Mouse (Mus musculus): ENCODE measurements around the gene Pak1.

The Pak1 gene

DNA sequence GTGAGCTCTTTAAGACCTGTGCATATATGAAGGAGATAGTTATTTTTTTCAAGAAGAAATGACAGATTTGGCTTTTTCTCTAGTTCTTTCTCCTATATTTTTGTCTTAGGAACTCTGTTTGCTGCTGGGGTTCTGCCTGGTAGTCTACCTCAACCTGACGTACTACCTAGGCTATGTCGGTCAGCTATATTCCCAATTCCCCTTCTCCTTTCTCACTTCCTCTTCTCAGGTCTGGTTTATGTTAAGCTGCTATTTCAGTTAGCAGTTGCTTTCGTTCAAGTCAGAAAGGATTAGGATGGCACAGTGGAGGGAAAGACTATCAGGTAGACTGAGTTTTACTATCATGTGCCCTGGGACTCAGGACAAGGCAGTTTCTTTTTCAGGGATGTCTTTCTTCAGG lies 75.2 kb downstream of the Pak1 start:
- no peak for DNase-seq

DNA sequence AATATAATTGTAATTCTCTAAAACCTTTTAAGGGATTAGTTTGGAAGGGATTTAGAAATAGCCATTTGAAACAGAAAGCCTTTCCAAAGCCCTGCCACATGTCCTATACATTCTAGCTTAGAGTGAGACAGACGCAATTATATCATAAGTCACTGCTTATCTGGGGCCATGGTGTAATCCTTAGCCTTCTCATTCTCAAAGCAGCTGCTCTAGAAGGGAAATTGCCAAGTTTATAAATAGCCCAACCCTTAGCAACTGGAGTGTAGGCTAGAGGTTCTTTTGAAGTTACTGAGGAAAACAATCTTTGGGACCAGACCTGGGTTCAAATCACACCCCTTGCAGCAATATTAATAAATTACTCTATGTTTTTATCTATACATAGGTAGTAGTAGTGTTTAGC lies 76.2 kb downstream of the Pak1 start:
- no peak for DNase-seq

- DNase-seq = no peak
Observed at GRCm38 (mm10) chr7:97867866-97868265, 79.5 kb downstream of the Pak1 start.

DNA sequence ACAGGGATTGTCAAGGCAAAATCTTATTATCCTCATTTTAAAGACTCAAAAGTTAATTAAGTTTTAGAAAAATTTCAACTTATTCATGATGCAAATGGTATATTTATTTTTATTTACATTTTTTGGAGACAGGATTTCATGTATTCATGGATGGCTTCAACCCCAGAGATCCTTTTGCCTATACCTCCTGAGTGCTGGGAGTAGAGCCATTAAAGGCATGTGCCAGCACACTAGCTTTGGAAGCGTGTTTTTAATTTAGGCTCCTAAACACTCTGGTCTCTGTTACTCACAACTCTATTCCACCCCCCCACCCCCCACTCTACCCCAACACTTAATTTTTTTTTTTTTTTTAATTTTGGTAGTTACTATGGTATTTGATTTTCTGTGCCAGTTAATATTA lies 80.4 kb downstream of the Pak1 start:
- DNase-seq = no peak

- no peak for DNase-seq
Observed at GRCm38 (mm10) chr7:97872396-97872795, 84.1 kb downstream of the Pak1 start.

DNA sequence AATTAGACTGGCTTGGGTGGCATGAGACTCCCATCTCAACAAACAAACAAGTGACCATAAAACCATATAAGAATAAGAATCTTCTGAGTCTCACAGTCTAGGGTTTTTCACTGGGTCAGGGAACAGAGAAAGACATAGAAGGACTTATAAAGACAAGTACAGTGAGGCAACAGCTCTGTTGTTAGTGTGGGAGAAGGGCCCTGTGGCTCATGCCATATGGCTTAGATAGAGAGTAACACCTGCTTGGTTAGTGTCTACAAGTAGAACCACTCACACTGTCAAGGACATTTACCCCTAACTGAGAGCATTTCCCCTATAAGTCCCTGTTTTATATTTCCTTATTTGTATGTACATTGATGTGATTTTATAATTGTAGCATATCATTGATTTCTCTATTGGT lies 85.0 kb downstream of the Pak1 start:
- DNase-seq = no peak

DNA sequence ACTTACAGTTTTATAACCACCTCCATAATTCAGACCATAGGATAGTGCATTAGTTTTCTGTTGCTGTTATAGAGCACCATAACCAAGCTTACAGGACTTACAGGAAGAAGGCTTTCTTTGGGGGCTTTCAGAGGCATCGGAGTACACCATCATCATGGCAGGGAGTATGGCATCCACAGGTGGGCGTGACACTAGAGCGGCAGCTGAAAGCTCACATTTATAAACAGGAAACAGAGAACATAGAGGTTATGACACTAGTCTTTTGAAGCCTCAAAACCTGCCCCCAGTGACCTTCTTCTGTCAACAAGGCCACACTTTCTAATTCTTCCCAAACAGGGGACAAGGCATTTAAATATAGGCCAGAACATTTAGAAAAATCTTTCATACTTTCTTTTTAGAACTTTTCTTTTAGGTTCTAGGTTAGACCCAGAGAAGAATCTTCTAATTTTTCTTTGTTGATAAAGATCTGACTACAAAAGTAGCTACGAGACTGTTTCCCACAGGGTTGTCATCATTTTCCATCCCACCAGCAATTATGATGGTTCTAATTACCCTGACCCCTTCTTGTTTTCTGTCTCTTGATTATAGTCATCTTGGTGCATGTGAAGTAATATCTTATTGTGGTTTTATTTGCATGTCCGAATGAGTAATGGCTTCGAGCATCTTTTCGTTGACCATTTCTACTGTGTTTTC lies 89.7 kb downstream of the Pak1 start:
- no peak for DNase-seq

DNA sequence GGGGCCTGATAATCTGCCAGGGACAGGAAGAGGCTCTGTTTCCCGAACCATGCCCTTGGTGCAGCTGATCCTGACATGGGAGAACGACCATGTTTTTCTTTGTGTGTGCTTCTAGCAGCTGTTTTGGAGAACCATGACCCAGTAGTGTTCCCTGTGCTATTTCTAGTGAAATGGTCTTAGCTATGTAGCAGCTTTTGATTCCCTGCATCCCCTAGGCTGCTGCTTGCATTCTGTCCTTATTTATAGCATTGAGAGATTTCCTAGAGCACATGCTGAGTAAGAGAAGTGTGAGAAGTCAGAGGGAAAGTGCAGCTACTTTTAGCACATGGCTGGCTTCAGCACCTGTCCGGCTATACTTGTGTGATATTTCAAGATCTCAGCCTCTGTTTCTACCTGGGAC lies 123.3 kb downstream of the Pak1 start:
- no peak for DNase-seq

DNA sequence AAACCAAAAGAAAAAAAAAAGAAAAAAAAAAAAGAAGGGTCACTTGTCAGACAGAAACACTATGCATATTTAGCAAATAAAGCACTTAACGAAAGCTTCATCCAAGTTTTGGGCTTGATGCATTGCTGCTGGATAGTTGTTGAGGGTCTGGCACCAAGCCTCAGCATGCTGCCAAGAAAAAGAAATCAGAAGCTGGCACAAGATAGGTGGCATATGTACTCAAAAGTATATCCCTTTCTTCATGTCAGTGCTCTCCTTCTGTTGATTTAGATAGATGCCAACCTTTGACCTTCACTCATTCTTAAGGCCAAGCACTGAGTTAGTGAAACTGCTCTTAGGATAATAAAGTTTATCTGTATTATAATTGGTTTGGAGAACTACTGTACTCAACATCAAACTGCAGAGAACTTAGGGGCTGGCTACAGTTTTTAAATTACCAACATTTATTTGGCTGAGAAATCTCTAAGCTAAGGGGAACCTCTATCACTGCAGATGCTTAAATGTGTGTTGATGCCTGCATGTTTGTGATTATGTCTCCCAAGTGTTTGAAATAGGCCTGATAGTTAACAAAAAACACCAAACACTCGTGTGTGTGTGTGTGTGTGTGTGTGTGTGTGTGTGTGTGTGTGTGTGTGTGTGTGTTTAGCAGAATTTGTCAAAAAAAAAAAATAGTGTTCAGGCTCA lies 126.6 kb downstream of the Pak1 start:
- peak; percentile 26 for DNase-seq

- no peak for DNase-seq
Observed at GRCm38 (mm10) chr7:97919742-97920141, 131.4 kb downstream of the Pak1 start, which contains the start of gene Gdpd4. Gene Gdpd4, plus strand, starts transcription at chr7:97919955.

DNA sequence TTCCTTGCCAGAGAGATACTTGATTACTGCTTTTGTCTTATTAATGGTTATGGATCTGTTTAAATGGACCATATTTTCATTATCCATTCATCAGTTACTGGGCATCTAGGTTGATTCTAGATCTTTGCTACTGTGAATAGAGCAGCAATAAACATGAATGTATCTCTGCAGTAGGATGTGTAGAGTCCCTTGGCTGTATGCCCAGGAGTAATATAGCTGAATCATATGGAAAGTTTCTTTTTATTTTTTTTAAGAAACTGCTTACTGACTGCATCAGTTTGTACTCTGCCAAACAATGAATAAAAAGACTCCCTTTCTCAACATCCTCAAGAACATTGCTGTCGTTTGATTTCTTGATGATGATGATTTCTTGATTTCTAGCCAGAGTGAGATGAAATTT lies 137.5 kb downstream of the Pak1 start:
- no peak for DNase-seq

- no peak for DNase-seq
Observed at GRCm38 (mm10) chr7:97926978-97927377, 138.6 kb downstream of the Pak1 start.

- no peak for DNase-seq
Observed at GRCm38 (mm10) chr7:97944485-97944884, 156.1 kb downstream of the Pak1 start.

Measured in lung, postnatal 10 days (tissue).